Mouse (Mus musculus): Measurements from ENCODE around the gene Cnr2. TPM values are rescaled to one million over a fixed set of nuclear protein-coding genes. Genes with fewer than 3 reads are reported as not detected.
A peak's percentile ranks its signal among the peaks of the same experiment; 100 is the strongest.

Cnr2 gene
- polyA plus RNA-seq, 1 experiment from 2014 or later, result 0.13 TPM

DNA sequence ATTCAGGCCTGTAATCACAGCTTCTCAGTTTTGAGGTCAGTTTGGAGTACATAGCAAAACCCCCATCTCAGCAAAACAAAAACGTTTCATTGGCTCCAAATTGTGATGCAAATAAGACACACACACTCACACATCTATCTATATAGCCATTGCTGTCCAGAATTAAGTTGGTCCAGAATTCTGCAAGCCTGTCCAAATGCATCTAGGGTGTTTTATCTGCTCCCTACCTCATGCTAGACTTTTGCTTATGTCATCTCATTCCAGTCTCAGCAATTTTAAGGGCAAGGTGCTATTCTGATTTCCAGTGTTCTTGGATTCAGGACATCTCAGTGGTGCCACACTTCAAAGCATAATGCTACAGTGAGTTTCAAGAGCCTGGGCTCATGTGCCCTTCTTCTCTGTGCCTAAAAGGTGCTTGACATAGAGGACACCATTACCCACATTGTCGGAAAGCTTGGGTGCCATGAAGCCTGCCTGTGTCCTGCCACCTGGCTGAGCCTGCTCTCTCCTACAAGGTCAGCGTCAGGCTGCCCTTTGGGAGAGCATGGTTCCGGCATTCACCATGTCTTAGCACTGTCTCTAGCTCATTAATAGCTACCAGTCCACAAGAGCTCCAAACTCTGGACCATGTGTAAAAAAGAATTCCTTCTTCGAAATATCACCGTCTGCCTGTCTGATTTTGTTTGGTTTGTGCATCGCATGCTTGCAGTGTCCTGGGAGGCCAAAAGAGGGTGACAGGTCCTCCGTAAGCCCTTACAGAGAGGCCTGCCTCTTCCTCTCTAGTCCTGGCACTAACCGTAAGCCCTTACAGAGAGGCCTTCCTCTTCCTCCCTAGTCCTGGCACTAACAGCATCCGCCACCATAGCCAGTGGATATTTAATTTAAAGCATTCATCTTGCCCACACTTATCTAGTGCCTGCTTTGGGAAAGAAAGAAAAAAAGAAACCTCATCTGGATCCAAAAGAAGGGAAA is 20.3 kb upstream of the Cnr2 start:
- no peak overlapping the region; the same call in 1 of the 2 replicates for H3K4me3 ChIP-seq (ENCODE audit: low read depth, low read length)
- peak overlapping the region; percentile 77 for H3K9ac ChIP-seq (ENCODE audit: low read length)
- DNase-seq (ENCODE audit: low spot score) (peak; percentile 43), ATAC-seq (replicated peaks; ENCODE audit: low FRiP score) (no peak)
- H3K27ac ChIP-seq (ENCODE audit: low read depth, low read length), result peak overlapping the region; percentile 99
- H3K4me1 ChIP-seq (replicated peaks; ENCODE audit: control insufficient read depth, insufficient read depth, low read length), result peaks cover 31% of the 10 kb centered on the region
- no peaks in the 10 kb centered on the region for H3K9me3 ChIP-seq (ENCODE audit: control insufficient read depth, low read length)
- H3K27me3 ChIP-seq (ENCODE audit: control insufficient read depth, insufficient read depth, low read length), result no peaks in the 10 kb centered on the region
- WGBS, result 80% methylated on average over 10 of the region's 10 CpGs
- H3K36me3 ChIP-seq (ENCODE audit: control insufficient read depth, insufficient read depth, low read length), result no peaks in the 10 kb centered on the region; the same call in 1 of the 2 replicates
- H3K4me2 ChIP-seq (ENCODE audit: low read depth, low read length, severe bottlenecking), result peak overlapping the region; percentile 68; the same call in 1 of the 2 replicates

DNA sequence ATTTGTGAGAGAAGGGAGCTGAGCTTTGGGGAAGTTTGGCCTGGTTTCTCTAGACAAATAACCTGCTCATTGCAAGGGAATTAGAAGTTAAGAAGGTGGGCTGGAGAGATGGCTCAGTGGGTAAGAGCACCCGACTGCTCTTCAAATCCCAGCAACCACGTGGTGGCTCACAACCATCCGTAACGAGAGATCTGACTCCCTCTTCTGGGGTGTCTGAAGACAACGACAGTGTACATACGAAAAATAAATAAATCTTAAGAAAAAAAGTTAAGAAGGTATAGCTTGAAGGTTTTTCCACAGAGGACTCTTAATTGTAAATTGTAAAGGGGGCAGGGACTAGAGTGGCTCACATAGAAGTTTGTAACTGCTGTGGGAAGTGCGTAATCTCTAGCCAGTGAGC is 19.6 kb upstream of the Cnr2 start:
- no peak for ATAC-seq (replicated peaks; ENCODE audit: low FRiP score)
- Histone ChIP-seq H3K4me3 (ENCODE audit: low read depth, low read length) (no peak overlapping the region), H3K36me3 (ENCODE audit: control insufficient read depth, insufficient read depth, low read length) (no peaks in the 10 kb centered on the region; the same call in 1 of the 2 replicates), H3K4me2 (ENCODE audit: low read depth, low read length, severe bottlenecking) (no peak overlapping the region), H3K9me3 (ENCODE audit: control insufficient read depth, low read length) (no peaks in the 10 kb centered on the region), H3K4me1 (replicated peaks; ENCODE audit: control insufficient read depth, insufficient read depth, low read length) (peaks cover 29% of the 10 kb centered on the region), H3K27me3 (ENCODE audit: control insufficient read depth, insufficient read depth, low read length) (no peaks in the 10 kb centered on the region), H3K9ac (ENCODE audit: low read length) (no peak overlapping the region), H3K27ac (ENCODE audit: low read depth, low read length) (0 out of 2 replicates have a peak overlapping the region, but pooled peaks have one; percentile 48)
- 34% methylated on average over 7 of the region's 7 CpGs for WGBS
- DNase-seq (ENCODE audit: low spot score), result no peak

DNA sequence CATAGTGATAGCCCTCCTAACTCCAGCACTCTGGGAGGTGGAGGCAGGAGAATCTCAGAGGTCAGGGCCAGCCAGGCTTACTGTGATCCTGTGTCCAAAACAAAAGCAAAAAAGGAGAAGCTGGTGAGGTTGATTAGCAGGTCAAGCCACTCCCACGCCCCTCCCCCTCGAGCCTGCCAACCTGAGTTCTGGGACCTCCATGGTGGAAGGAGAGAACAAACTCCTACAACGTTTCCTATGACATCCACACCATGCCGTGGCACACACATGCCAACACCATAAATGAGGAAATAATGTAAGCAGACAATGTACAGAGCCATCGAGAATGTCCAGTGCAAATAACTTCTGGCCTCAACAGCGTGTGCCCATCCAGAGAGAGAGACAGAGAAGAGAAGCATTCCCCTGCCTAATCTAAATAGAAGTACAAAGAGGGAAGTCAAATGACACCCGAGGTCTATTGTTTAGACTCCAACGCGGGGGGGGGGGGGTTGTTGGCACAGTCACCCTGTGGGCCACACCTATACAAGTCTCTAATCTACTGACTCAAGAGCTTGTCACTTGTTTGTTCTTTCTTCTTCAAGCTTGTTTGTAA is 19.1 kb upstream of the Cnr2 start:
- Histone ChIP-seq H3K36me3 (ENCODE audit: control insufficient read depth, insufficient read depth, low read length) (no peaks in the 10 kb centered on the region; the same call in 1 of the 2 replicates), H3K9ac (ENCODE audit: low read length) (peak overlapping the region; percentile 43), H3K9me3 (ENCODE audit: control insufficient read depth, low read length) (no peaks in the 10 kb centered on the region), H3K27ac (ENCODE audit: low read depth, low read length) (peak overlapping the region; percentile 48; the same call in 1 of the 2 replicates), H3K4me2 (ENCODE audit: low read depth, low read length, severe bottlenecking) (peak overlapping the region; percentile 43), H3K27me3 (ENCODE audit: control insufficient read depth, insufficient read depth, low read length) (no peaks in the 10 kb centered on the region), H3K4me3 (ENCODE audit: low read depth, low read length) (peak overlapping the region; percentile 8; the same call in 1 of the 2 replicates), H3K4me1 (replicated peaks; ENCODE audit: control insufficient read depth, insufficient read depth, low read length) (peaks cover 29% of the 10 kb centered on the region)
- DNase-seq (ENCODE audit: low spot score), result peak; percentile 67
- 6% methylated on average over 9 of the region's 9 CpGs for WGBS
- ATAC-seq (replicated peaks; ENCODE audit: low FRiP score), result no peak

DNA sequence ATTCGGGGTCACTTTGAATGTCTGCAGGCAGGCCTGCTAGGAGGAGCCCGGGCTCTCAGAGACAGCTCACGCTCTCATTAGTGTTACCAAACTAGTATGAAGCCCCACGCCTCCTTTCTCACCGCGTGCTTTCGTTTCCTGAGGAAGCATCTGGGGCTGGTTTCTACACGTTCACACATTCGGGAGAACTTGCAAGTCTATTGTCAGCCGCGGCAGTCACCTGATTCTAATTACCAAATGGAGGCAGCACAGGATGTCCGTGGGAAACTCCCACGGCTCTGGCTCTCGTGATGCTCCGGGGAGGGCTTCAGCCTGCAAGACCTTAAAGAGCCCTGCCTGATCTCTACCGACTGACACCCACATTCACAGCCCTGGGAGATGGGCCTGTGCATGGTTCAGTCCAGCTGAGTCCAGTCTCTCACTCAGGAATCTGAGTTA is 18.6 kb upstream of the Cnr2 start:
- DNase-seq (ENCODE audit: low spot score) (peak; percentile 73), ATAC-seq (replicated peaks; ENCODE audit: low FRiP score) (no peak)
- Histone ChIP-seq H3K4me1 (replicated peaks; ENCODE audit: control insufficient read depth, insufficient read depth, low read length) (peaks cover 29% of the 10 kb centered on the region), H3K27ac (ENCODE audit: low read depth, low read length) (peak overlapping the region; percentile 48; the same call in 1 of the 2 replicates), H3K36me3 (ENCODE audit: control insufficient read depth, insufficient read depth, low read length) (no peaks in the 10 kb centered on the region; the same call in 1 of the 2 replicates), H3K9me3 (ENCODE audit: control insufficient read depth, low read length) (no peaks in the 10 kb centered on the region), H3K4me3 (ENCODE audit: low read depth, low read length) (peak overlapping the region; percentile 8; the same call in 1 of the 2 replicates), H3K9ac (ENCODE audit: low read length) (peak overlapping the region; percentile 43), H3K27me3 (ENCODE audit: control insufficient read depth, insufficient read depth, low read length) (no peaks in the 10 kb centered on the region), H3K4me2 (ENCODE audit: low read depth, low read length, severe bottlenecking) (peak overlapping the region; percentile 43)
- WGBS, result 4% methylated on average over 16 of the region's 16 CpGs

DNA sequence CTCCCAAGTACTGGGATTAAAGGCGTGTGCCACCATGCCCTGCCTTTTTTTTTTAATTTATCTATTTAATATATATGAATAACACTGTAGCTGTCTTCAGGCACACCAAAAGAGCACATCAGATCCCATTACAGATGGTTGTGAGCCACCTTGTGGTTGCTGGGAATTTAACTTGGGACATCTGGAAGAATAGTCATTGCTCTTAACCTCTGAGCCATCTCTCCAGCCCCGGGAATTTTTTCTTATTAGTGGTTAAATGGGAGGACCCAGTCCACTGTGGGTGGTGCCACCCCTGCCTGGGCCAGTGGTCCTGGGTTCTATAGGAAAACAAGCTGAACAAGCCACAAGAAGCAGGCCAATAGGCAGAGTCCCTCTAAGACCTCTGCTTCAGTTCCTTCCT is 17.5 kb upstream of the Cnr2 start:
- H3K36me3 ChIP-seq (ENCODE audit: control insufficient read depth, insufficient read depth, low read length), result no peaks in the 10 kb centered on the region
- ATAC-seq (replicated peaks; ENCODE audit: low FRiP score) (no peak), DNase-seq (ENCODE audit: low spot score) (no peak)

DNA sequence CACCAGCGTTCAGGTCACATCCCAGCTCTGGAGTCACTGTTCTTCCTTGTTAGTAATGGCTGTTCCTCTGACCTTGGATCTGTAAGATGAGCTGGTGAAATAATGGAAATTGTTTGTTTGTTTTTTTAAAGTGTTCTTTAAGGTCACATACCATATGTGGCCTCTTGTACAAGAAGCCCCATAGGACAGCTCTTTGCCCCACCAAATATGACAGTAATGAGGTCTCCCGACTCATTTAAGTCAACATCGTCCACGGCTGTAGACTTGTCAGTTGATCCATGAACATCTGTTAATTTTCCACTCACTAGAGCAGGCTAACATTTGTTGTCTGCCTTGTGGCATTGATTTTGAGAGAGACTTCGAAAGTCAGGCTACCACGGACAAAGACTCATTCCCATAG is 16.2 kb upstream of the Cnr2 start:
- H3K4me1 ChIP-seq (replicated peaks; ENCODE audit: control insufficient read depth, insufficient read depth, low read length), result peaks cover 25% of the 10 kb centered on the region
- no peak for DNase-seq (ENCODE audit: low spot score)
- no peak for ATAC-seq (replicated peaks; ENCODE audit: low FRiP score)
- no peak overlapping the region for H3K27ac ChIP-seq (ENCODE audit: low read depth, low read length)
- H3K36me3 ChIP-seq (ENCODE audit: control insufficient read depth, insufficient read depth, low read length), result no peaks in the 10 kb centered on the region
- H3K9ac ChIP-seq (ENCODE audit: low read length), result no peak overlapping the region
- WGBS, result 78% methylated on average over 6 of the region's 6 CpGs
- H3K4me3 ChIP-seq (ENCODE audit: low read depth, low read length), result no peak overlapping the region
- no peaks in the 10 kb centered on the region for H3K9me3 ChIP-seq (ENCODE audit: control insufficient read depth, low read length)
- H3K27me3 ChIP-seq (ENCODE audit: control insufficient read depth, insufficient read depth, low read length), result no peaks in the 10 kb centered on the region
- no peak overlapping the region for H3K4me2 ChIP-seq (ENCODE audit: low read depth, low read length, severe bottlenecking)

More for the DNA sequence above, 17.5 kb upstream of the Cnr2 start:
- no peak overlapping the region for H3K4me2 ChIP-seq (ENCODE audit: low read depth, low read length, severe bottlenecking)
- no peak overlapping the region for H3K4me3 ChIP-seq (ENCODE audit: low read depth, low read length)
- no peak overlapping the region for H3K27ac ChIP-seq (ENCODE audit: low read depth, low read length)
- H3K27me3 ChIP-seq (ENCODE audit: control insufficient read depth, insufficient read depth, low read length), result no peaks in the 10 kb centered on the region
- H3K9ac ChIP-seq (ENCODE audit: low read length), result no peak overlapping the region
- no peaks in the 10 kb centered on the region for H3K9me3 ChIP-seq (ENCODE audit: control insufficient read depth, low read length)
- 71% methylated on average over 2 of the region's 2 CpGs for WGBS
- peaks cover 25% of the 10 kb centered on the region for H3K4me1 ChIP-seq (replicated peaks; ENCODE audit: control insufficient read depth, insufficient read depth, low read length)

DNA sequence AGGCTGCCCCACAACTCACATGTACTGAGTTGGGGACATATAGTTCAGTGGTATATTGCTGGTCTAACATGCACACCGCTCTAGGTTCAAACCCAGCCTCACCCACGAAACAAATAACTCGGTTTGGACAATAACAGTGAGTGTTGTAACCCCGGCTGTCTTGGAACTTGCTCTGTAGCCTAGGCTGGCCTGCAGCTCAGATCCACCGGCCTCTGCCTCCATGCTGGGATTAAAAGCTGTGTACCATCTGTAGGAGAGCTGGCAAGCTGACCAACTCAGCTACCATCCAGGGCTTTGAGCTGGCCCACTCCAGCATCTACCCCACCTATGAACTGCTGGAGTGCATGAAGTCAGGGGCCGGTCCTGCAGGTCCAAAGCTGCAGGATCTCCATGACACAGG is 15.2 kb upstream of the Cnr2 start:
- WGBS, result 90% methylated on average over 6 of the region's 6 CpGs
- H3K4me1 ChIP-seq (replicated peaks; ENCODE audit: control insufficient read depth, insufficient read depth, low read length), result peaks cover 18% of the 10 kb centered on the region
- no peaks in the 10 kb centered on the region for H3K27me3 ChIP-seq (ENCODE audit: control insufficient read depth, insufficient read depth, low read length)
- ATAC-seq (replicated peaks; ENCODE audit: low FRiP score) (no peak), DNase-seq (ENCODE audit: low spot score) (no peak)
- H3K9ac ChIP-seq (ENCODE audit: low read length), result no peak overlapping the region
- H3K36me3 ChIP-seq (ENCODE audit: control insufficient read depth, insufficient read depth, low read length), result no peaks in the 10 kb centered on the region
- no peak overlapping the region for H3K27ac ChIP-seq (ENCODE audit: low read depth, low read length)
- no peak overlapping the region for H3K4me2 ChIP-seq (ENCODE audit: low read depth, low read length, severe bottlenecking)
- no peak overlapping the region for H3K4me3 ChIP-seq (ENCODE audit: low read depth, low read length)
- no peaks in the 10 kb centered on the region for H3K9me3 ChIP-seq (ENCODE audit: control insufficient read depth, low read length)

DNA sequence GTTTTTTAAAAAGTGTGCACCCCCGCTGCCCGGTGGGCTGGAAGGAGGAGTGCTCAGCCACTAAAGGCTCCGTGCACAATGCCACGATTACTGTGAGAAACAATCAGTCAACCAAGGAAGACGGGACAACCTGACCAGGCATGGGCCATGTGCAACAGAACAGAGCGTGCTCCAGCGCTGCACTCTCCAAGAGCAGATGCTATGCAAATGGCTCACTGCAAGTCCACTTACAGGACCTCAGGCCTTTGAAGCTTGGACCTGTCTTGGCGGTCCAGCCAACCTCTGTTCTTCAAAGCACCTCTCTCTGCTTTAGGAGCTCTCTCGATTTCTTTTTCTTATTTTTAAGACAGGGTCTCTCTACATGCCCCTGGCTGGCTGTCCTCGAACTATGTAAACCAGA is 14.6 kb upstream of the Cnr2 start:
- Histone ChIP-seq H3K4me3 (ENCODE audit: low read depth, low read length) (no peak overlapping the region), H3K4me2 (ENCODE audit: low read depth, low read length, severe bottlenecking) (no peak overlapping the region), H3K27me3 (ENCODE audit: control insufficient read depth, insufficient read depth, low read length) (no peaks in the 10 kb centered on the region), H3K9me3 (ENCODE audit: control insufficient read depth, low read length) (no peaks in the 10 kb centered on the region), H3K27ac (ENCODE audit: low read depth, low read length) (no peak overlapping the region), H3K9ac (ENCODE audit: low read length) (no peak overlapping the region), H3K36me3 (ENCODE audit: control insufficient read depth, insufficient read depth, low read length) (no peaks in the 10 kb centered on the region), H3K4me1 (replicated peaks; ENCODE audit: control insufficient read depth, insufficient read depth, low read length) (peaks cover 14% of the 10 kb centered on the region)
- no peak for DNase-seq (ENCODE audit: low spot score)
- ATAC-seq (replicated peaks; ENCODE audit: low FRiP score), result no peak
- WGBS, result 79% methylated on average over 10 of the region's 10 CpGs
